Mouse (Mus musculus) liver (tissue): ENCODE results near the gene Phf21a.

Source experiments
- DNase-seq: peaks from one replicate; pipeline ENCODE4 v3.0.0-alpha.2; 2020; ENCODE audit warnings: mixed read lengths

Gene Phf21a

DNA sequence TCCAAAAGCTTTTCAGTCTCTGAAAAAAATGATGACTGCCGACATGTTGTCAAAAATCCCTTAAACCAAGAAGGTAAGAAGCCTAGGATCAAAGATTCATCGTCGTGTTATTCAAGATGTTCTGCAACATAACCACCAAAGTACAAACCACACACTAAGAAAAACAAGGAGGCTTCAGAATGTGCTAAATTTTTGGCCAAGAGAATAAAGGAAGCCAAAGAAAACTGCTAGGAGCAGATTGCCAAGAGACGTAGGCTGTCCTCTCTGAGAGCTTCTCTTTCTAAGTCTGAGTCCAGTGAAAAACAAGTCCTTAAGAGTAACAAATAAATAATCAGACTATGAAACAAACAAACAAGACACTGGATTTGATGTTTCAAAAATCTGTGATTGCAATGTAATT, 219.6 kb downstream of the Phf21a start:
- no peak for DNase-seq

DNA sequence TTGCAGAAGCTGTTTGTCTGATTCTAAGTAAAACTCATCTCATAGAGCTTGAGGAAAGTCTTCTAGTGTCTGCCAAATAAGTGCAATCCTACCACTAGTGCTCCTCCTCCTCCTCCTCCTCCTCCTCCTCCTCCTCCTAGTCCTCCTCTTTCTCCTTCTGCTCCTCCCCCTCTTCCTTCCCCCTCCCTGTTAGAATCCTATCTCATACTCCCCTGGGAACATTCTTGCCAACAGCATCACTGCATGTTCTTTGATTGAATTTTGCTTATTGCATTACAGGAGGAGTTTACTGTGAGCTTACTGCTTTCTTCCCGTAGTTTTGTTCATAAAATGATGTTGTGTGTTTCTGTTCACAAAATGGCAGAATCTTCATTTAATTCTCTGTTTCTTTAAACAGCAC, 221.1 kb downstream of the Phf21a start:
- DNase-seq, result no peak

GRCm38 (mm10) chr2:92316652-92317051, 223.7 kb downstream of the Phf21a start:
- DNase-seq, result no peak

GRCm38 (mm10) chr2:92317228-92317627, 224.3 kb downstream of the Phf21a start:
- no peak for DNase-seq

DNA sequence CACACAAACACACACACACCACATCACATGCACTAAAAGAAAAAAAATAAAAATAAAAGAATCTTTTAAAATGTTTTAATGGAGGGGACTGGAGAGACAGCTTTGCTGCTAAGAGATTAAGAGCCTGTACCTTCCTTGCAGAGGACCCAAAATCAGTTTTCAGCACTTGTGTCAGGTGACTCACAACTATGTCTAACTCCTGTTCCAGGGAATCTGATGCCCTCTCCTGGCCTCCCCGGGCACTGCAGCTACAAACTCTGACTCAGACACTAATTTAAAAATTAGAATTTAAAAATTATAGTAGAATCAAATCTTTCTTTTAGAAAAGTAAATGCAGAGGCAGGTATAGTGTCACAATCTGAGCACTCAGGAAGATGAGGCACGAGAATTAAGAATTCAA, 229.8 kb downstream of the Phf21a start:
- peak; percentile 30 for DNase-seq

GRCm38 (mm10) chr2:92325676-92326075, 232.8 kb downstream of the Phf21a start:
- no peak for DNase-seq

DNA sequence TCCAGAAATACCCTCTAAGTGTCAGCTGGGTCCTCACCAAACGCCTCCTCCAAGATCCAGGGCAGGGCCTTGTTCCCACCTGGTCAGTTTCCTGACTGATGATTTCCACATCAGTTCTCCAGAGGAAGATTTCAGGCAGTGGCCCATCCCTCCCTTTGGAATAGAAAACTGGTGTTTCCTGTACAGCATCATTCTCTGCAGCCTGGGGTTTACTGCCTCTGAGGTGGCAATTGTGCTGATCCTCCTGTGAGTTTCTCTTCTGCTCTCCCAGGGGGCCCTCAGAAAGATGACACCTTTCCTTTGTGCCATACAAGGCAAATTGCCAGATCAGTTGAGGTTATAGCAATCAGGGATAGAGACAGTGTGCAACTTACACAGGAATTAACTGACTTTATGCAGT, 233.3 kb downstream of the Phf21a start:
- no peak for DNase-seq

- DNase-seq, result no peak
Observed at GRCm38 (mm10) chr2:92327601-92328000, 234.7 kb downstream of the Phf21a start.

DNA sequence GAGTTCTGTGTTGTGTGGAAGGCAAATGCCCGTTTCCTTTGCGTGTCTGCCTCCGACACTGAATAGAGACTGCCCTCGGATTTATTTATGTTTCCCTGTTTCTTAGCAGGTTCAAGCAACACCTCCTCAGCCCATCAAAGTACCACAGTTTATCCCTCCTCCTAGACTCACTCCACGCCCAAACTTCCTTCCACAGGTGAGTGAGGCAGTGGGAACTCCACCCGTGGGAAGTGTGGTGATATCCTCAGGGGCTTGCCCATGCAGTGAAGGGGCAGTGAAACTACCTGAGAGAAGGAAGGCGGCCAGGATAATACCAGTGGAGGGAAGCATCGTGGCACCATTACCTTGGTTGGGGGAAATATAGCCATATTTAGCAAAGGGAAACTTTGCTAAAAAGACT, 235.3 kb downstream of the Phf21a start:
- DNase-seq, result no peak

DNA sequence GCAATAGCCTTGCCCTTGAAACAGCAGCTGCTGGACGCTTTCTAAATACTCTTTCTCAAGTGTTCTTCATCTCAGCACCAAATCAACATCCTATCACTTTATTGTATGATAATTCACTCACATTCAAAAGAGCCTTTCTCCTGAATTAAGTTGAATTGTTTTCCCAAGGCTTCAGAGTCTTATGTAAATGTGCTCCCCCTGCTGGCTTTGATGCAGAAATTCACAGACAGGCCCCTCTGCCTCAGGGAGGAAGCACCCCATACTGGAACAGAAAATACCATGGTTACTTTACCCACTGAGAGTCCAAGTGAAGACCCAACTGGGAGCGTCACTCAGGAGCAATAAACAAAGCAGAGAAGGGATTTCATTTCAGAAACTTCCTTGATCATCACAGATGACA, 237.9 kb downstream of the Phf21a start:
- DNase-seq, result peak; percentile 12

- DNase-seq, result peak; percentile 10
Observed at GRCm38 (mm10) chr2:92331410-92331809, 238.5 kb downstream of the Phf21a start.

DNA sequence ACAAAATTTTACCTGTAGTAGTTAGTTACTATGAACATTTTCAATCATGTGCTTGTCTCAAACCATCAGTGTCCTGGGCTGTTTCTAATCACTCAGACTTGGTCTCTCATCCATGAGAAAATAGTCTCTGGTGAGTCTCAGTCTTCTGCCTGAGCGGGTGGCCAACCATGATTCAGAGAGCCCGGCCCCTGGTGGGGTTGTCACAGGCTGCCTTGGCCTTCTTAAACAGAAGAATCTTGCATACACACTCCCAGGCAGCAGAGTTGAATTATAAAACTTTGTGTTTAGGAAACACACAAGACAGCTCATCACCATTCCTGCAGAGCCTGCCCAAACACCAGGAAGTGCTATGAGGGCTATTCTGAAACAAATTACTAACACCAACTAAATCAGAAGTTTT, 239.0 kb downstream of the Phf21a start:
- no peak for DNase-seq

GRCm38 (mm10) chr2:92342418-92342817, 249.5 kb downstream of the Phf21a start:
- no peak for DNase-seq

GRCm38 (mm10) chr2:92347191-92347590, 254.3 kb downstream of the Phf21a start:
- DNase-seq, result no peak

GRCm38 (mm10) chr2:92349589-92350425, 256.9 kb downstream of the Phf21a start:
- no peak for DNase-seq

DNA sequence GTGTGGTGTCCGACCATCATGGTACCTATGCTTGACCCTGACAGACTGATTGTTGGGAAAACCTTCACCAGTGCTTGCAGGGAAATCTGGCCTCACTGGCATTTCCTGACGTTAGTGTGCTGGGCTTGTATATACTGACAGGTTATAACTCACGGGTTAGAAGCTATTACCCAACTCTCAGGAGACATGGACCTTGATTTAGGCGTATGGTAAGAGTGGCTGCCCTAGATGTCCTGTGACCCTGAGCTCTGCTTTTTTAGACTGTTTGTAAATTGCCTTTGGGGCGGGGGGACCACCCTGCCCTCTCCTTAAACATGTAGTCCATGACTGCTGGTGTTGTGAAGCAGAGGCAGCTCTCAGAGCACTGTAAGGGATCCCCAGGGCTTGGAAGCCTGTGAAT, 257.8 kb downstream of the Phf21a start:
- no peak for DNase-seq

GRCm38 (mm10) chr2:92353402-92353801, 260.5 kb downstream of the Phf21a start:
- no peak for DNase-seq

DNA sequence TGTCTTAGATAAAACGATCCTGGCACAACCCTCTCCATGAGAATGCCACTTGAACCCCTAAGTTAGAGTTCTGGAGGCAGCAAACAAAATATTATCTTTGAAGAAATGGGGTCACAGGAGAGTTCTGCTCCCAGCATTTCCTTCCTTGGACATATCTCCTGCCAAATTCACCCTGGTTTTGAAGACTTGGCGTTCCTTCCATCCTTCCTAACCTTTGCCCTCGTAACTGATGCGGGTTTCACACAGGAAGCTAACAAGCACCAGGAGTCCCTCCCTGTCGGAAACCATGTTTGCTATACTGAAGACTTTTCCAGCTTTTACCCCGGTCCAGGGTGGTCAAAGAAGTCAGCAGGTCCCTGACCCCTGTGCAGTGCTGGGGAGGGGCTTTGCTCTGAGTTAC, 261.3 kb downstream of the Phf21a start:
- DNase-seq, result no peak

GRCm38 (mm10) chr2:92359301-92359700, 266.4 kb downstream of the Phf21a start:
- DNase-seq, result no peak

- DNase-seq, result no peak
Observed at GRCm38 (mm10) chr2:92360186-92360823, 267.4 kb downstream of the Phf21a start.

DNA sequence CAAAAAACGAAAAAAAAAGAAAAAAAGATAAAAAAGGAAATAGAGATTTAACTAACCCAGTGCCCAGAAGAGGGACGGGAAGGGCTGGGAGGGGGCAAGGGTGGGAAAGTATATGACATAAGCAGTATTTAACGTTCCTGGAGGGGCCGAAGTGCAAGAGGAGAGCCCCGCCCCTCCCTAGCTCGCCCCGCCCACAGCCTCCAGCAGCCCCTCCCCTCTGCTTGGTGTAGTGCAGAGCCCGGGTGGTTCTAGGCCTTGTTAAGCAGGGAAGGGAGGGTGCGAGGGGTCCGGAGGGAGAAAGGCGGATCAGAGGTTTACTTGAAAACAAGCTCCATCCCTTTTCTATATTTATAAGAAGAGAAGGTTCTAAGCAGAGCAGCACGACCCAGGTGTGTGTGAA, 268.0 kb downstream of the Phf21a start:
- DNase-seq, result peak; percentile 67

DNA sequence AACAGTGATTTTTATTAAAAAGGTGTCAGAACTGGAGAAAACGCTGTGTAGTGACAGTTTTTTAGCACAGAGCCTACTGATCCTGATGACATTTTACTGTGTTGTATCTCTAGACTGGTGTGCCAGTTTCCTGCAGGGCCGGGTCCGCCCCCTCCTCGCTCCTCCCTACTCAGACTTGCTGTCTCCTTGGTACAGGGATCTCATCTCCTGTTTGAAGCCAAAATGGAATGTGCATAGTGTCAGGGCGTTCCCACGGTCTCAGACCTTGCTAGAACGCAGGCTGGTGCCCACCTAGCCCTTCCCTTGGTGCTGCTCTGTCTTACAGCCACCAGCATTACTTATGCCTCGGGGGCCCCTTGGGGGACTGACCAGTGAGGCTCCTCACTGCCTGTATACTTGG, 268.9 kb downstream of the Phf21a start:
- DNase-seq, result no peak

DNA sequence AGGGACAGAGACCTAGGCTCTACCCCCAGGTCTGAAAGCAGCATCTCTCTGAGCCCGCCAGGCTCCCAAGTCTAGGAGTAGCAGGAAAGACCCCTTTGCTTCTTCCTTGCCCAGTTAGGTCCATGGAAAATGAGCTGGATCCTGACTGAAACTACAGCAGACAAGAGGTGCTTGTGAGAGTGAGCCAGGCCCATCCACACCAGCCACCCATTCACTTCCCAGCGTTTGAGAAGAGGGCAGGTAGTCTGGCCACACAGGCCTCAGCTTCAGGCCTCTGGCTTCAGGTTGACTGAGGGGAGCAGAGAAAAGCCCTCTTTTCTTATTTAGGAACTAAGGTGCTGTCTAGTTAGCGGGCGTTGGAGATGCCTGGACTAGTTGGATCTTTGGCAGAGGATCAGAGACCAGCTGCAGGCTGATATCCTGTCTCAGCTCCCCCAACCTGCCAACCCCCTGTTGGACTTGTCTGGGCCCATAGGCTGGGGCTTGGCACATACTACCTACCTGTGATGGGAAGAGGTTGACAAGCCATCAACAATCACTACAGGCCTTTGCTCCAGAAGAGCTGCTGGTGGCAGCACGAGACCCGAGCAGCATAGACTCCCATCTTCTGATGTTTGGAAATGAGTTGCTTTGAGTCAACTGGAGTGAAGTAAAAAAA, 269.8 kb downstream of the Phf21a start:
- DNase-seq, result no peak

GRCm38 (mm10) chr2:92364086-92364485, 271.2 kb downstream of the Phf21a start:
- DNase-seq, result no peak
